Mouse (Mus musculus): ENCODE measurements around the gene Prrt1. TPM values are rescaled to one million over a fixed set of nuclear protein-coding genes. Genes with fewer than 3 reads are reported as not detected.

Prrt1 gene
- total RNA-seq, 4 experiments from 2014 or later: 90.1 to 149 (median 116) TPM

DNA sequence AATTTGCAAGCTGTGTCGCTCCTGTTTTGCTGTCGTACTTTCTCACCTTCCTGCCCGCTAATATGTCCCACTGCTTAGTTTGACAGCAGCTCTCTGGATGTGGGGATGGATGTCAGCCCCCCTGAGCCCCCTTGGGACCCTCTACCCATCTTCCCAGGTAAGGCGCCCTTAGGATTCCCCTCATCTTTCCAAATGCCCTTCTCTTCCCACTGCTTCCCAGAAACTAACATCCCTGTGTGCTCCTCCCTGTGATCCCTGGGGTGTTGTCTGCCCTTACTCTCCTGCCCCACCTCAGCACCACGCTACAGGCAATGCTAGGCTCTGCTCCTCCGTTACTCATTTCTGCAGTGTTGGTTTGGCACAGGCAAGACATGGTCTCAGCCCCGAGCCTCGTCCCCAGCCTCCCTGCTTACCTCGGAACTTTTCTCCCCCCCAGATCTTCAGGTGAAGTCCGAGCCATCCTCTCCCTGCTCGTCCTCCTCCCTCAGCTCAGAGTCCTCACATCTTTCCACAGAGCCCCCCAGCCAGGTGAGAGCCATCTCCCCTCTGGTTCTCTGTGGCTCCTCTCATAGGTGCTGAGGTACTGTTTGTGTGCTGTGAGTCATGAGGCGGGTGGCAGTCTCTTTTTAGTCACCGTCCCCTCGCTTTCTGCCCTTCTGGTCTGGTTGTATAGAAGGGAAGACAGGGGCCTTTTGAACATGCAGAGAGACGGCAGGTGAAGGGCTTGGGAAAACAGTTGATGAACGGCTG is 19.0 kb downstream of the Prrt1 start:
- DNase-seq (ENCODE audit: low spot score in 2 of 2): no peak

DNA sequence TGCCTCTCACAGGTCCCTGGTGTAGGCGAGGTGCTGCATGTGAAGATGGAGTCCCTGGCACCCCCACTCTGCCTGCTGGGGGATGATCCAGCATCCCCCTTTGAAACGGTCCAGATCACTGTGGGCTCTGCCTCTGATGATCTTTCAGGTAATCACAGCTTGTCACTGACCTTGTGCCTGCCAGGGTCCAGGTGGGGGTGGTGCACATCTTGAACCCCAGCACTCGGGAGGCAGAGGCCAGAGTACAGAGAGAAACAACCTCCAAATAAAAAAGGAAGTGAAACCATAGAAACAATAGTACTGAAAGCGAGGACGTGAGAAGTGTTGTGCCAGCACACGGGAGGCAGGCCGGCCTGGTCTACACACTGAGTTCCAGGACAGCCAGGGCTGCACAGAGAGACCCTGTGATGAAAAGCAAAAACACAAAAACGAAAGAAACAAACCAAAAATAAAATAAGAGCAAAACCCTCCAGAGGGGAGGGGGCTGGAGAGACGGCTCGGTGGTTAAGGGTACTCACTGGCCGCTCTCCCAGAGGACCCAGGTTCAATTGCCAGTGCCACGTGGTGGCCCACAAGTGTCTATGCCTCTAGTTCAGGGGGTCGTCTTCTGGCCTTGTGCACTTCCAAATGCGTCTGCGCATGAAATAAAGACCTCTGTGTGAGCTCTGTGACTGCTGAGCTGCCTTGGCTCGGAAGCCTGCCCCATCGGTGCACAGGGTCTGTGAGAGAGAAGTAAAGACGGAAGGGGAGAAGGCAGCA is 20.0 kb downstream of the Prrt1 start:
- DNase-seq (ENCODE audit: low spot score in 2 of 2): no peak

DNA sequence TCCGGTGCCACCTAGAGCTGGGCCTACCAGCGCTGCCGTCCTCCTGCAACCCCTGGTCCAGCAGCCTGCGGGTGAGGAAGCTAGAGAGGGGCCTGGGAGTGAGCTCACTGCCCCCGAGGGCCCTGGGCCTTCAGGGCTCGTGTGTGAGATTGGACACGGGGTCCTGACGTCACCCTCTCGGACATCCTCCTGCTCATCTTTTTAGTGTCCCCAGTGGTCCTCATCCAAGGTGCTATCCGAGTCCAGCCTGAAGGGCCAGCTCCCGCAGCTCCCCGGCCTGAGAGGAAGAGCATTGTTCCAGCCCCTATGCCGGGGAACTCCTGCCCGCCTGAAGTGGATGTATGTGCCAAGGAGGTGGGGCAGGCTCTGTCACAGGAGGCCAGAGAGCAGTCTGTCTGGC is 21.4 kb downstream of the Prrt1 start:
- no peak for DNase-seq (ENCODE audit: low spot score in 2 of 2)

DNA sequence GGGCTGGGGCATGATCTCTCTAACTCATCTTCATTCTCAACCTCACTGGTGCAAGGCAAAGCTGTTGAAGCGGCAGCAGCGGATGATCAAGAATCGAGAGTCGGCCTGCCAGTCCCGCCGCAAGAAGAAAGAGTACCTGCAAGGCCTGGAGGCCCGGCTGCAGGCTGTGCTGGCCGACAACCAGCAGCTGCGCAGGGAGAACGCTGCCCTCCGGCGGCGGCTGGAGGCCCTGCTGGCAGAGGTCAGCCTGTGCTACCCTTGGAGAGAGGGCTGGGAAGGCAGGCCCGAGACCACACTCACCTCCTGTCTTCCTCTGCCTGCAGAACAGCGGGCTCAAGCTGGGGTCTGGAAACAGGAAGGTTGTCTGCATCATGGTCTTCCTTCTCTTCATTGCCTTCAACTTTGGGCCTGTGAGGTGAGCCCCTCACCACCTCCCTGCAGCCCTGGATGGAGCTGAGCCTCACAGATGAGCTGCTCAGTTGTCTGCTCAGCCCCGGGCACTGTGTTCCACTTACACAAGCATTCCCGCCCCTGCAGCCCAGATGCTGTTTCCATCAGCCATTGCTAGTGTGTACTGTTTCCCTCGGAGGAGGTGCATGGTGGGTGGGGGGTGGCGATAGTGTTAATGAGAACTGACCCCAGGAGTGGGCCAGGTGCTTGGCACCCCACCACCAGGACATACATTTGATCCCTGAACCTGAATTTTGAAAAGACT is 22.3 kb downstream of the Prrt1 start:
- DNase-seq (ENCODE audit: low spot score in 2 of 2): no peak

DNA sequence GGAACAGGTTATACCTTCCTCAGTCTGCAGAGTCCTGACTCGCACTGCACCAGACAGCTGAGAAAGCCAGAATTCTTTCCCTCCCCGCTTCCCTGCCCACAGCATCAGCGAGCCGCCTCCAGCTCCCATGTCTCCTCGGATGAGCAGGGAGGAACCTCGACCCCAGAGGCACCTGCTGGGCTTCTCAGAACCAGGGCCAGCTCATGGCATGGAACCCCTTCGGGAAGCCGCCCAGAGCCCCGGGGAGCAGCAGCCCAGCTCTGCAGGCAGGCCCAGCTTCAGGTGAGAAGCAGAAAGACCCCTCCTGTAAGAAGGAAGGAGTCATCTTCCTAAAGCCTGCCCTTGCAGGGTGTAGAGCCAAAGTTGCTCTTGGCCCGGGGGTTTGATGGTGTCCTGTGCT is 23.2 kb downstream of the Prrt1 start:
- DNase-seq (ENCODE audit: low spot score in 2 of 2): no peak

DNA sequence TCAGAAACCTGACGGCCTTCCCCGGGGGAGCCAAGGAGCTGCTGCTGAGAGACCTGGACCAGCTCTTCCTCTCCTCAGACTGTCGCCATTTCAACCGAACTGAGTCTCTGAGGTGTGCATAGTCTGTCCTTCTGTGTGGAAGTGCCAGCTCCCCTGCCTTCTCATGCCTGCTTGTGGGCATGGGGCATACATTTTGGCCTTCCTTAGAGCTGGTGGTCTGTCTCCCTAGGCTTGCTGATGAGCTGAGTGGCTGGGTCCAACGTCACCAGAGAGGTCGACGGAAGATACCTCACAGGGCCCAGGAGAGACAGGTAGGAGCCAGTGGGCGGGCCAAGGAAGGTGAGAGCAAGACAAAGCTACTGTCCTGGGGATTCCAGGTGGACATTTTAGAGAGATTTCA is 23.7 kb downstream of the Prrt1 start:
- DNase-seq (ENCODE audit: low spot score in 2 of 2): no peak

DNA sequence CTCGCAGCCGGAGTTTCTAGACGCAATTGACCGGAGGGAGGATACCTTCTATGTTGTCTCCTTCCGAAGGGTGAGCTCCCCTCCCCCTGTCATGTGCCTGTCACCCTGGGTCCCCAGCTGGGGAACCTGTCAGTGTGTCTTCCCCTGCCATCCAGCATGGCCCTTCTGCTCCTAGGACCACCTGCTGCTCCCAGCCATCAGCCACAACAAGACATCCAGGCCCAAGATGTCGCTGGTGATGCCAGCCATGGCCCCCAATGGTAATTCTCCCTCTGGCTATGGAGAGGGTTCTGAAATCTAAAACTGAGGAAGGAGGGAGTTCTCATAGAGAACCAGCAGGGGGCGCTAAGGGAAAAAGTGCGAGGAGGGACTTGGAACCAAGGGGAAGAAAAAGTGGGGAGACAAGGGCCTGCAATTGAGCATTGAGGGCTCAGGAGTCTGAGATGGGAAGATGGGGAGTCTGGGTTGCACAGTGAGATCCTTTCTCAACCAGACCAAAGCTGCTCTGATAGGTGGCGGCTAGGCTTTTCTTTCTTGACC is 24.5 kb downstream of the Prrt1 start:
- no peak for DNase-seq (ENCODE audit: low spot score in 2 of 2)

DNA sequence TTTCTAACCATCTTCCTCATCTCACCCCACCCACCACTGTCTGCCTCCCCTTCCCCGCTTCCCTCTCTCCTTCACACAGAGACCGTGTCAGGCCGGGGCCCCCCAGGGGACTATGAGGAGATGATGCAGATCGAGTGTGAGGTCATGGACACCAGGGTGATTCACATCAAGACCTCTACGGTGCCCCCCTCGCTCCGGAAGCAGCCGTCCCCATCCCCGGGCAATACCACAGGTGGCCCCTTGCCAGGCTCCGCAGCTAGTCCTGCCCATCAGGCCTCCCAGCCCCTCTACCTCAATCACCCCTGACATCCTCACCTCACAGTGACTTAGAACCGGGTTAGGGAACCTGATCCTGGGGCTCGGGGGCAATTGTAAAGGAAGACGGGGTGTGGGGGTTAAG is 25.1 kb downstream of the Prrt1 start:
- no peak for DNase-seq (ENCODE audit: low spot score in 2 of 2)

DNA sequence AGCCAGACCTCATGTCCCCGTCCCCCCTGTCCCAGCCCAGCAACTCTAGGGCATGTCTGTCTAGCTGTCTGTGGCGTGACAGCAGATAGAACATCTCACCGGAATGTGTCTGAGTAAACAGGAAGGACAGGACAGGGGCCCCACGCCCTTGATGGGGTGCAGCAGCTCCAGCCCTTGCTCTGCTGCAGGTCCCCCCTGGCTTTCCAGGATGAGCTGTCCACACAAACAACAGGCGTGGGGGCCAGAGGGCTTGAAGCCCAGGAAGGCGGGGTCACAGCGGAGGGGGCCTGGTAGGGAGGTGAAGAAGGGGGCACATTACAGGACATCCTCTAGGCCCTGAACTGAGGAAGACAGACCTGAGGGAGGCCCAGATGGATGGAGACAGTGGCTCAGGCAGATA is 25.8 kb downstream of the Prrt1 start:
- no peak for DNase-seq (ENCODE audit: low spot score in 2 of 2)

DNA sequence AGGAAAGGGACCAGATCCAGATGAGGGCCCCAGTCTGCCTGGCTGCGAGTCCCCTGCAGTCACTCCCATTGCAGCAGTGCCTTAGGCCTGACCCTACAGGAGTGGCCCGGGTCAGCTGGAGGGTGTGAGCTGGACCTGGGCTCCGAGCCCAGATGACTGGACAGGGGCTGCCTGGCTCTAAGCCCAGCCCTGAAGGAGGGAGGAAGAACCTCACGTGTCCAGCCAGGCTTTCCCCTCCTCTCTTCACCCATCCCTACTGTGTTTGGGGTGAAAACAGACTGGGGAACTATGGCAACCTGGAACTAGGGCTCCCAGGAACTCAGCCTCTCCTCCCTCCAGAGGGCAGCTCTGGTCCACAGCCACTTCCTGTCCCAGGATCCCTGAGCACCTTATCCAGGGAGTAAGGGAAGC is 26.3 kb downstream of the Prrt1 start:
- DNase-seq (ENCODE audit: low spot score in 2 of 2): peak in 1 of 2 experiments; percentile 77

DNA sequence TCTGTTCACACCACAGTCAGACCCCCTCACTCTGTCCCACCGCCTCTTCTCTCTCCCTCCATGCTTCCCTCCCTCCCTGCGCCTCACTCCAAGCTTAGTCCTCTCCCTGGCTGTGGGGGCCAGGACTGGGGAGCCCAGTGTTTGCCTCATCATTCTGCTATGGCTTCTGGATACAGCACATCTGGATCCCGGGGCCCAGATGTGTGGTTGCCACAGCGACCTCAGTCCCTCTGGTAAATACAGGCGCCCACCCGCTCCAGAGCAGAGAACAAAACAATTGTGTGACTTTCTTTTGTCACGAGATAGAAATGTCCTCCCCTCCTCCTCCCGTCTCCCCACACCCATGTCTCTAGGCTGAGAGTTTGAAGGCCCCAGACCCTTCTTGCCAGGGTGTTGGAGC is 27.3 kb downstream of the Prrt1 start:
- DNase-seq (ENCODE audit: low spot score in 2 of 2): no peak

DNA sequence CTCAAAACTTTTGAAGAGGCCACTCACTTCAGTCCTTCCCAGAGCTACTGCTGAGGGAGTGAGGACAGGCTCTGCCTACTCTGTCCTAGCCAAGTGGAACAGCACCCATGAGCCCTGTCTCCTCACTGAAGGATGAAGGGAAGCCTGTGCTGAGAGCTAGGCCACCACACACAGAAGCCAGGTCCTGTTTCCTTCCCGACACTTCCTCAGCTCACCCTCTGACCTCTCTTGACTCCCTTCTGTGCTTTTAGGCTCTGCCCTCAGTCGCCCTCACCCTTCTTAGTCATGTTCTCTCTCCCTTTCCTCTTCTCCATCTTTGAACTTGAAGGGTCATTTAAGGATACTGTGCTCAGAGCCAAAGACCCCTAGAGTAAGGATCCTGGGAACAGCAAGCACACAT is 27.9 kb downstream of the Prrt1 start:
- no peak for DNase-seq (ENCODE audit: low spot score in 2 of 2)

DNA sequence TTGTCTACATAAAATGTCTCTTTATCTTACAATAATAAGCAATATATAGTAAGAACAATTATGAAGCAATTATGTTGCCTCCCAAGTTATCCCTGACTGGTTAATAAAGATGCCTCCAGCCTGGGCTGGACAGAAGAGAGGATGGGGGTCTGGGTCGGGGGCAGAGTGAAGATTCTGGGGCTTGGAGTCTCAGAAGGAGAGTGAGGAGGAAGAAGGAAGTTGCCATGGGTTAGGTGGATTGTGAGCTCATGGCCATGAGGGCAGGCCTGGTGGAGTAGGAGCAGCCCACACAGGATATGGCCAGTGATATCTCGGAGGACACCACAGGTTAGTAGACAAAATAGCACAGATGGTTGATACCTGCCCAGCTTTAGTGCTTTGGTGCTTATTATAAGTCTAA is 28.8 kb downstream of the Prrt1 start:
- DNase-seq (ENCODE audit: low spot score in 2 of 2): no peak

DNA sequence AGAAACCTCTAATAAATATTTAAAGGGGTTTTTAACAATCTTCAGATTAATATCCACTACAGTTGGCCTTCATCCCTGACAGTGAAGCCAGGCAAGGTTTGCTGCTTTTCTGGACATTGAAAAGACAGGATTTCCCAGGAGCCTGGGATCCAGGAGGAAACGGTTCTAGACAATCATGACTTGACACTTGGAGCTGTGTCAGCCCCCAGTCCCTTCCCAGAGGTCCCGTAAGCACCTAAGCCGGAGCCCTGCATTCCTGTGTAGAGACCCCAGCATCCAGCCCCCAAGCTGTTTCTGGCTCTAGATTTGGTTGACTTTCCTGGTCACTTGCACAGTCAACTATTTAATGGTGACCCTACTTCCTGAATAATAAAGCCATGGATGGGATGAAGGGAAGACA is 29.3 kb downstream of the Prrt1 start:
- DNase-seq (ENCODE audit: low spot score in 2 of 2): no peak

DNA sequence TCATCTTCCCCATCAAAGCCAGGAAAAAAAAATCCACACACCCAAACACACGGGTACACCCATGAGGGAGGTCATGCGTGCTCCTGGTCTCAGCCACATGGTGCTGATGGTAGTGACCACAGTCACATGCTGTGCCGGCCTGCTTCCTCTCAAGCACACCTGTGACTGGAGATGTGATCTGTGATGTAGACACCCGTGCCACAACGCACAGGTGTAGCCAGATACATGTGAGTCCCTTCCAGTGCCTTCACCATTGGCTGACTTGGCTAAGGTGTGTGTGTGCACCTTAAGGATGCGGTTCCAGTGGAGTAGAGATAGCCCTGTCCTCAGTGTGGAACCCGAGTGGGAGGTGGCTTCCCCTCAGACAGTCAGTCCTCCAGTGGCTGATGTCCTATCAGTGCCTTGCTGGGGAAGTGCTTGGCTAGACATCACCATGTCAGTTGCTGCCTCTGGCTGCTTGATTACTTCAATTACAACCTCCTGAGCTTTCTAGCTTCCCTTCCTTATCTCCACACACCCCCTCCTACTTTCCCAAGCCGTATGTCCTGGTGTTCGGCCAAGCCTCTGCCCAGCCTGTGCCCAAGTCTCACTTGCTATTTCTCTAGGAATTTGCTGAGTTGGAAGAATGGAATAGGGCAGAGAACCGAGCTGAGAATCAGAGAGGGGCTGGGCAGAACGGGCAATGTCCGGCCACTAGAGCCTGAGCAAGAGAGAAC is 30.0 kb downstream of the Prrt1 start:
- DNase-seq (ENCODE audit: low spot score in 2 of 2): no peak

DNA sequence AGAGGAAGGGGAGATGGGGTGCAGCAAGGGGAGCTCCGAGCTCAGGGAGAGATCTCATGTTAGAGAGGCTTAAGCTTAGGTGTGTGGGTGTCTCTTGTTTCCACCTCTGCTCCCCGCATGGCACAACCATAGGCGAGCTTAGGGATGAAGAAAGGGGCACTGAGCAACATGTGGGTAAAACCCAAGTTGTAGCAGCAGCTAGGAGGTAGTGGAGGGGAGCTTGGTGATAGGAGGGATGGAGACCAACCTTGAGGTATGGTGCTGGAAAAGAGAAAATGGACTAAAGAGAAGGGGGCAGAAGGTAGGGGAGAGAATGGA is 30.5 kb downstream of the Prrt1 start:
- DNase-seq (ENCODE audit: low spot score in 2 of 2): no peak

DNA sequence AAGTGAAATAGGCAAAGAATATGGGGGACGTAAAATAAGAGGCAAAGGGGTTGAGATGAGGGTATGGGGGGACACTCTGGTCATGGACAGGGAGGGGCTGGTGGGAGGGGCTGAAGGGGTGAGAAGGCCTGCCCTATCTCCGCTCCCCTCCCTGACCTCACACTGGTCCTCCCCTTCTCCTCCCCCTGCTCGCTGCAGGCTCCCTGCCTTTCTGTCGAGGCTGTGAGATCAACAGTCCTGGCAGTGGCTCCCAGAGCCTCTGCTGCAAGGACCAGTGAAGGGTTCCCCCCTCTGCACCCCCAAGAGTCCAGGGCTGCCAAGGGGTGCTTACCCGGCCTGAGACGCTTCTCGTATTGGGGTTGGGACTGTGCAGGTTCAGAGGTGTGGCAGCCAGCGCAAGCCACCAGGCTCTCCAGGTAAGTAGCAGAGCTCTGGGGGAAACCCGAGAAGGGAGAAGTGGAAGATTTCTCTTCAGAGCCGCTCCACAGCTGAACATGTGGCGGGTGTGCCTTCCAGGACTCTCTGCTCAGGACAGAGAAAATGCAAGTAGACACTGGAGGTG is 31.0 kb downstream of the Prrt1 start:
- no peak for DNase-seq (ENCODE audit: low spot score in 2 of 2)

DNA sequence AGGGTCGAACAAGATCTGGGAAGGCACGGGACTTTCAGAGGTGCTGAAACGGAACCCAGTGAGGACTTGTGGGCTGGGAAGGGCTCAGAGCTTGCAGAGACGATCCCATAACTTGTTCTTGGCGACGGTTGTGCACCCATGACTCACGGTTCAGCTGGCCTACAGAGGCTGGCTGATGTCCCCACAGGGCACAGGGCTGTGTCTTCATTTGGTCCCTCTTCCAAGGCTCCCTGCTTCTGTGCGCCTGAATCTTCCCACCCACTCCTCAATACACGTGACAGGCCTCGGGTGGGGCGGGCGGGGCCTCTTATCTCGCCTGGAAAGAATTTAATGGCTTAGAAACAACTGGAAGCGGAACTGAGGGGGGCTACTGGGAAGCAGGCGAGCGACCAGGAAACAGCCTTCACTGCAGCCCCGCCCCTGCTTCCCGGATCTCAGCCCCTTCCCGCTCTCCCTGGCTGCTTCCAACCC is 31.8 kb downstream of the Prrt1 start:
- no peak for DNase-seq (ENCODE audit: low spot score in 2 of 2)

DNA sequence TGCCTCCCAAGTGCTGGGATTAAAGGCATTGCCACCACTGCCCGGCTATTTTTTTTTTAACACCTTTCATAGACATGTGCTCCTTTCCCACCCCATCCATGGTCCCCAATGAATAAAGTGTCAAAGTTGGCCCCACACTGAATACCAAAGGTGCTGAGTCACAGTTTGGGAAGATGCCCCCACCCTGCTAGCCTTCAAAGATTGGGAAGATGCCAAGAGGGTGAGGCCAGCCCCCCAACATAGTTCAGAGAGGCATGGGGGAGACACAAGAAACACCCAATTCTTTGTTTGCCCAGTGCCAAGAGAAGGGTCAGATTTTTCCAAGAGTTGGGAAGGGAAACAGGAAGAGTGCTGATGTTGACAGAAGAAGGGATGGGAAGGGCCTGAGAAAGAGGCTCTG is 33.1 kb downstream of the Prrt1 start:
- no peak for DNase-seq (ENCODE audit: low spot score in 2 of 2)

DNA sequence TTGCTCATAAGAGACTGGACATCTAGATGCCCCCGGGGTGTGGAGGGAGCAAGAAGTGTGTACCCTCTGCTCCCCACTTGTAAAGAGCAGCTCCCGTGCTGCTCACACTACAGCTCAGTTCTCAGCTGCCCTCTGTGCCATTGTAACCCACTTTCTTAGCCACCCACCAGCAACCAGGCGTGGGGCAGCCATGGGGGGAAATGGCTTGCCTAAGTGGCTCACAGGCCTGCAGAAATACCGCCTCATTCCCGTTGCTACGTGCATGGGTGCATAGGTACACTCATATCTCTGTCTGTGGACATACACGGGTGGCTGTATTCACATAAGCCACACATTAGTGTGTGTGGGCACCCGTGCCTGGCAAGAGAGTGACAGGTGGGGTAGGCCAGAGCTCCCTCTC is 33.6 kb downstream of the Prrt1 start:
- DNase-seq (ENCODE audit: low spot score in 2 of 2): no peak

DNA sequence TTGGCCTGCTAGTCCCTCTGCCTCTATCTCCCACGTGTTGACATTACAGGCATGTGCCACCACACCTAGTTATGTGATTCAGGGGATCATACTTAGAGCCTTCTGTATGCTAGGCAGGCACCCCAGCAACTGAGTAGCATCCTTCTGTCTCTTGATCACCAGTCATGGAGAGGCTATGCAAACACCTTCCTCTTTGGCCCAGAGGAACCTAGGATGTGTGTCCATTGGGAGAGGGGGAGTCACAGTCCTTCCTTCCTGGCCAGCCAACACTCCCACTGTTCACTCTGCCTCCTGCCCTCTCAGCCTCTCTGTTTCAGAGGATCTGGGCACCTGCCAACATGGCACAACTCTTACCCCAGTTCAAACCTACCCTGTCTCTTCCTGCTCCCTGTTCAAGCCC is 34.2 kb downstream of the Prrt1 start:
- DNase-seq (ENCODE audit: low spot score in 2 of 2): no peak
